Mouse (Mus musculus) stomach, postnatal 0 days (tissue): ENCODE measurements around the gene Sema3e. TPM values are rescaled to one million over a fixed set of nuclear protein-coding genes. Genes with fewer than 3 reads are reported as not detected.

Experiments used
- ATAC-seq: fragments of 200-750 bp; cut with Nextera tagmentation; 2 replicates; pipeline ENCODE4 v1.8.0; 2017; ENCODE audit not compliant: low FRiP score, low TSS enrichment
- DNase-seq: peaks from one replicate; pipeline ENCODE4 v3.0.0-alpha.2; 2016; ENCODE audit warnings: low spot score
- H3K27ac ChIP-seq: fragments of 300-500 bp; sonication (generic); replicated peaks from 2 replicates; pipeline ENCODE4 v1.5.1; 2014; ENCODE audit warnings: mild to moderate bottlenecking, control low read depth
- H3K27me3 ChIP-seq: fragments of 300-500 bp; sonication (generic); 2 replicates; pipeline ENCODE4 v1.6.1; 2014; ENCODE audit warnings: low read length; ENCODE audit not compliant: control insufficient read depth, insufficient read depth
- H3K36me3 ChIP-seq: fragments of 300-500 bp; sonication (generic); 2 replicates; pipeline ENCODE4 v1.6.1; 2014; ENCODE audit warnings: low read length, mixed read lengths; ENCODE audit not compliant: control insufficient read depth, insufficient read depth
- H3K4me1 ChIP-seq: fragments of 300-500 bp; sonication (generic); replicated peaks from 2 replicates; pipeline ENCODE4 v1.6.1; 2014; ENCODE audit warnings: antibody characterized with exemption; ENCODE audit not compliant: control insufficient read depth, insufficient read depth
- H3K4me2 ChIP-seq: fragments of 300-500 bp; sonication (generic); replicated peaks from 2 replicates; pipeline ENCODE4 v1.6.1; 2014; ENCODE audit warnings: low read depth, mild to moderate bottlenecking, control low read depth, moderate library complexity
- H3K4me3 ChIP-seq: fragments of 300-500 bp; sonication (generic); 2 replicates; pipeline ENCODE4 v1.5.1; 2014; ENCODE audit warnings: low read depth, low read length, control low read depth
- H3K9ac ChIP-seq: fragments of 300-500 bp; sonication (generic); 2 replicates; pipeline ENCODE4 v1.6.1; 2014; ENCODE audit warnings: mild to moderate bottlenecking, low read length, control low read depth, mixed read lengths
- H3K9me3 ChIP-seq: fragments of 300-500 bp; sonication (generic); 2 replicates; pipeline ENCODE4 v1.6.1; 2016; ENCODE audit warnings: low read length; ENCODE audit not compliant: control insufficient read depth
- CTCF ChIP-seq: IDR thresholded peaks from 2 replicates; pipeline ENCODE4 v1.5.1; 2016; ENCODE audit warnings: antibody characterized with exemption, low read depth, mild to moderate bottlenecking, moderate library complexity
- EP300 ChIP-seq: optimal IDR thresholded peaks from 2 replicates; pipeline ENCODE3; 2016; ENCODE audit warnings: antibody characterized with exemption
- WGBS: fragments of 180-500 bp; shearing (Covaris S2); extraction: QIAGEN DNeasy Blood & Tissue Kit; methylation state at CpG from one replicate; pipeline ENCODE4 v1.1.7; 2014; 5-methylcytosine and 5-hydroxymethylcytosine counted together
- polyA plus RNA-seq: library from polyadenylated mRNA; unstranded; fragments of >200 nt; fragmentation: Nextera tagmentation; extraction: Ambion mirVana; gene quantifications from 2 replicates; pipeline ENCODE4 v1.2.1, GENCODE M21; 2015

Sema3e gene
- polyA plus RNA-seq, 1 experiment from 2014 or later = 7.8 TPM

DNA sequence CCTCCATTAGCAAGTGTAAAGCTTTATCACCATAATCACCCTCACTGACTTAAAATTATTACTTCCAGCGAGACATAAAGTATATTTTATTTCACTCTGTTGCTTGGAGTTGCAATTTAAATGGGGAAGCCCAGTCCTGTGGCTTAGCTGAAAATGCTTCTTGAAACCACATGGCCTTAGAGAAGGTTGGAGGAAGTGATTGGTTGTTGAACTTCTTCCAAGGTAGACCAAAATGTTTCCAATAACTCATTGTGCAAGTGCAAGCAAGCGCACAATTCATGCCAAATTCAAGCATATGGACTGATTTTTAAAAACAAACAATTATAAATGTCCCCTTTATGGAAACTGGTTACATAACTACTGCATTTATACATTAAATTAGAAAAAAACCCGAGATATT, 206.0 kb downstream of the Sema3e start:
- 71% methylated on average over 3 of the region's 3 CpGs for WGBS
- Histone ChIP-seq H3K4me3 (no peak overlapping the region), H3K27me3 (no peaks in the 10 kb centered on the region), H3K4me2 (no peak overlapping the region), H3K9ac (no peak overlapping the region), H3K36me3 (no peaks in the 10 kb centered on the region), H3K9me3 (no peaks in the 10 kb centered on the region), H3K27ac (no peak overlapping the region), H3K4me1 (no peaks in the 10 kb centered on the region)
- no peak for DNase-seq
- TF ChIP-seq EP300 (no peak), CTCF (no peak)
- ATAC-seq = no peak

DNA sequence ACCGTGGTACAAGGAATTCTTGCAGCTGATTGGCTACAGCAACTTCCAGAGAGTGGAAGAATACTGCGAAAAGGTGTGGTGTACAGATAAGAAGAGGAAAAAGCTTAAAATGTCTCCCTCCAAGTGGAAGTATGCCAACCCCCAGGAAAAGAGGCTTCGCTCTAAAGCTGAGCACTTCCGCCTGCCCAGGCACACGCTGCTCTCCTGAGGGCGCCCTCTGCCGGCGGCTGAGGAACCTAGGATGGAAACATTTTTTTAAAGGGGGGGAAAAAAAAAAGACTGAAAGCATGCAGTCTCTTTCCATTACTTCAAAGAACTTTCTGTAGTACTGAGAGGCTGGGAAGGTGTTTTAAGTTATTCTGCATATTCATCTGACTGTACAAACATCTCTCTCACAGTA, 227.5 kb downstream of the Sema3e start:
- ATAC-seq (no peak), DNase-seq (peak; percentile 55)
- H3K36me3 ChIP-seq = no peaks in the 10 kb centered on the region

DNA sequence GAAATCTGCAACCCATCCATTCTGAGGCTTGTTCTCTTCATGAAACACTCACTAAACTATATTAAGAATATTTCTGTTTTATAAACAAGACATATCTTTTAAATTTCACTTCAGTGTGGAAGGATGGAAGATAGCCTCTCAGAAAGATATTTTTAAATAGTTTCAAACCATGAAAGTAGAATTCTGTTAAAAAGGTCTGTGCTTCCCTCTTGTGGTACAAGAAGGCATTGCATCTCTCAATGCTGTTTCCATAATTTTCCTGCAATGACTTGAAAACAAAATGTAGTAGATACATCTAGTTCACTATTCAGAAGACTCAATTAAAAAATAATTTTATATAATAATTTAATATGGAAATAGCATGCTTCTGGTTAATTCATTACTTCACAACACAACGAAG, 228.3 kb downstream of the Sema3e start:
- Histone ChIP-seq H3K4me1 (no peaks in the 10 kb centered on the region), H3K9ac (no peak overlapping the region), H3K4me2 (no peak overlapping the region), H3K36me3 (no peaks in the 10 kb centered on the region), H3K27ac (no peak overlapping the region), H3K27me3 (no peaks in the 10 kb centered on the region), H3K4me3 (no peak overlapping the region), H3K9me3 (no peaks in the 10 kb centered on the region)
- peak; percentile 79 for TF ChIP-seq CTCF
- TF ChIP-seq EP300 = no peak
- 70% methylated on average over 1 of the region's 1 CpGs for WGBS
- DNase-seq (no peak), ATAC-seq (no peak)

More for the DNA sequence above, 227.5 kb downstream of the Sema3e start:
- no peak overlapping the region for H3K27ac ChIP-seq
- no peaks in the 10 kb centered on the region for H3K27me3 ChIP-seq
- H3K9ac ChIP-seq = no peak overlapping the region
- WGBS = 44% methylated on average over 8 of the region's 8 CpGs
- H3K4me1 ChIP-seq = no peaks in the 10 kb centered on the region
- H3K4me3 ChIP-seq = no peak overlapping the region
- no peaks in the 10 kb centered on the region for H3K9me3 ChIP-seq
- H3K4me2 ChIP-seq = no peak overlapping the region
- no peak for TF ChIP-seq EP300
- peak; percentile 70 for TF ChIP-seq CTCF

DNA sequence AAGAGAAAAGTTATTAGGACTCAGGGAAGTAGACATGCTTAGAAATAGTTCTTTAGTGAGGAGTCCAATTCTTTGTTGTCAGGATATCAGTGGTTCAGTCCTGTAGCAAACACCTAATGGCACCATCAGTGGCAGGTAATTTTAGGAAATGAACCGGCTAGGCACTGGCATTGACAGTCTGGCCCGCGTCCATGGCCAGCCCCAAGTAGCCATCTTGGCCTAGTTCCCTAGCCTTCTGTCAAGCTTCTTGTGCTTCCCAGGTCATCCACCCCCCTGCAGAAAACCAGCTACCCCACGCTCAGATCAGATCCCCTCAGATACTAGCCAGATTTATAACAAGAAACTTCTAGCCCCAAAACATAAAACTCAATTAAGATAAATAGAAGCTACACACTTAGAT, 235.1 kb downstream of the Sema3e start:
- no peak overlapping the region for H3K4me2 ChIP-seq
- H3K4me1 ChIP-seq = no peaks in the 10 kb centered on the region
- H3K36me3 ChIP-seq = no peaks in the 10 kb centered on the region
- no peak for TF ChIP-seq CTCF
- no peak for TF ChIP-seq EP300
- no peak overlapping the region for H3K9ac ChIP-seq
- no peaks in the 10 kb centered on the region for H3K9me3 ChIP-seq
- WGBS = 94% methylated on average over 4 of the region's 4 CpGs
- no peak overlapping the region for H3K27ac ChIP-seq
- H3K27me3 ChIP-seq = no peaks in the 10 kb centered on the region
- ATAC-seq = no peak
- no peak for DNase-seq
- no peak overlapping the region for H3K4me3 ChIP-seq

DNA sequence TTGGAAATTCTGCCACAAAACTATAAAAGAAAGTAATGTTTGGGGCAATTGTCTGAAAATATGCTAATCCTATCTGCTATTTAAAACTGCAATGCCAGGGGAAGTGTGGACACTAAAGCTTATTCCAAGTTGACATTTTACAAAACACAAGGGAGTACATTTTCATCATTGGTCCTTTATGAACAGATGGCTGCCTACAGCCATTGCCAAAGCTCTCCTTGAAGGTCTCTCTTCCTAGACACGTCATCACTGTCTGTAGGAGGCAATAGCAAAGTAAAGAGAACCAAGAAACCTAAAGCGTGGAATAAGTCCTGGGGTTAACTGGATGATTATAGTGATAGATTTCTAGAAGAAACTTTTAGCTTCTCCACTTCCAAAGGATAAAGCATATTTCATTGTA, 242.3 kb downstream of the Sema3e start:
- TF ChIP-seq EP300 (no peak), CTCF (no peak)
- H3K27me3 ChIP-seq = no peaks in the 10 kb centered on the region
- WGBS = 74% methylated on average over 2 of the region's 2 CpGs
- no peak overlapping the region for H3K9ac ChIP-seq
- DNase-seq = no peak
- H3K4me3 ChIP-seq = no peak overlapping the region
- no peak overlapping the region for H3K4me2 ChIP-seq
- no peak overlapping the region for H3K27ac ChIP-seq
- H3K36me3 ChIP-seq = no peaks in the 10 kb centered on the region
- H3K9me3 ChIP-seq = no peaks in the 10 kb centered on the region
- no peaks in the 10 kb centered on the region for H3K4me1 ChIP-seq
- no peak for ATAC-seq

Other genes starting within 250 kb of the Sema3e start
- gene Speer3, start 233.7 kb upstream of the Sema3e start, polyA plus RNA-seq = not detected in 2 replicates